ENCODE assay signal across 8 mouse cellular contexts in the genomic region with DNA sequence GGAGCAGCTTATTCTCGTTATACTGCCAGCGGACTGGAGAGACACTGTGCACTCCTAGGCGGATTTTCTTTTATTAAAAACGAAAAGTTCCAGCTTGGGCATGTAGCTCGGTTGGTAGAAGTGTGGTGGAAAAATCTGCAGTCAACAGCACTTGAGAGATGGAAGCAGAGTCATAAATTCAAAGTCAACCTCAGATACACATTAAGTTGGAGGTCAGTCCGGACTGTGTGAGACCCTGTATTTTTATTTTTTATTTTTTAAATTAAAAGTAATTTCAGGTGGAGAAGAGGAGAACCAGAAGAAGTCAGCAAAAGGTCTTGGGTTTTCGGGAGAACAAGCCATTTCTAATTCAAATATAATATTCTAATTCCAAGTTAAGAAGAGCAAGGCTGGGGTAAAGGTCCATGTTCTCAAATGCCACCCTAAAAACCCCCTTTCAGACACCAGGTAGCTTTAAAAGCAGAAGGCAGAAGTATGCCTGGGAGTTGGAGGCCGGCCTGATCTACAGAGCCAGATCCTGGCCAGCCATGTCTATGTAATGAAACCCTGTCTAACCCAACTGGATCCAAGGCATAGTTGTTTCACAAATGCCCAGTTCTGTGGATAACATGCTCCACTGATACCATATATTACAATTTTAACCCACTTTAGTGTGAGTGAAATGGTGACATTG. TPM values are rescaled to one million over a fixed set of nuclear protein-coding genes. Genes with fewer than 3 reads are reported as not detected.
DNase-seq lines count a peak whose midpoint lies in the region; ATAC-seq and TF ChIP-seq lines count a peak whose summit lies in the region.

No protein-coding gene starts in this region.

- TF ChIP-seq CTCF in olfactory bulb, adult 2 months (IDR thresholded peaks at IDR 0.05; ENCODE audit: insufficient read depth, low read depth, low read length): no peak

- H3K9me3 ChIP-seq in lung, embryonic 15.5 days: no peaks in the 10 kb centered on the region
- no peaks in the 10 kb centered on the region for H3K9me3 ChIP-seq in embryonic facial prominence, embryonic 15.5 days (replicated peaks)
- H3K9me3 ChIP-seq in limb, embryonic 10.5 days (replicated peaks): no peaks in the 10 kb centered on the region

- WGBS in lung, embryonic 15.5 days: 27% methylated on average over 8 of the region's 8 CpGs
- WGBS in embryonic facial prominence, embryonic 15.5 days: 28% methylated on average over 8 of the region's 8 CpGs
- WGBS in limb, embryonic 10.5 days: 33% methylated on average over 8 of the region's 8 CpGs
- 29% methylated on average over 8 of the region's 8 CpGs for WGBS in olfactory bulb, adult 2 months

- H3K4me3 ChIP-seq in lung, embryonic 15.5 days: peak overlapping the region; percentile 82
- H3K4me3 ChIP-seq in embryonic facial prominence, embryonic 15.5 days (replicated peaks): peak overlapping the region; percentile 72
- H3K4me3 ChIP-seq in limb, embryonic 10.5 days: peak overlapping the region; percentile 87
- H3K4me3 ChIP-seq in olfactory bulb, adult 2 months (ENCODE audit: insufficient read depth, low read depth, low read length): peak overlapping the region; percentile 90

- H3K9ac ChIP-seq in lung, embryonic 15.5 days: peak overlapping the region; percentile 85
- H3K9ac ChIP-seq in embryonic facial prominence, embryonic 15.5 days: peak overlapping the region; percentile 88; the same call in 1 of the 2 replicates

- H3K36me3 ChIP-seq in lung, embryonic 15.5 days: no peaks in the 10 kb centered on the region
- H3K36me3 ChIP-seq in embryonic facial prominence, embryonic 15.5 days: no peaks in the 10 kb centered on the region
- no peaks in the 10 kb centered on the region for H3K36me3 ChIP-seq in limb, embryonic 10.5 days

- peaks cover 18% of the 10 kb centered on the region for H3K4me1 ChIP-seq in lung, embryonic 15.5 days
- H3K4me1 ChIP-seq in embryonic facial prominence, embryonic 15.5 days: peaks cover 13% of the 10 kb centered on the region; the same call in 1 of the 2 replicates
- peaks cover 19% of the 10 kb centered on the region for H3K4me1 ChIP-seq in limb, embryonic 10.5 days
- H3K4me1 ChIP-seq in olfactory bulb, adult 2 months (ENCODE audit: control insufficient read depth, insufficient read depth, low read length): peaks cover 2% of the 10 kb centered on the region; the same call in 1 of the 2 replicates

- intact Hi-C loops in gastrocnemius, postnatal 36 days (cut with DNase I): loop anchor here (2.0 to 5.0 kb wide), 2 partner anchors 46 to 57 kb away; no protein-coding TSS in a partner anchor

- H3K27ac ChIP-seq in lung, embryonic 15.5 days: peak overlapping the region; percentile 90
- peak overlapping the region; percentile 95 for H3K27ac ChIP-seq in embryonic facial prominence, embryonic 15.5 days (replicated peaks)
- peak overlapping the region; percentile 94 for H3K27ac ChIP-seq in limb, embryonic 10.5 days
- peak overlapping the region; percentile 84 for H3K27ac ChIP-seq in olfactory bulb, adult 2 months (ENCODE audit: insufficient read depth, low read depth, low read length)

- no peak for TF ChIP-seq POLR2A in olfactory bulb, adult 2 months (IDR thresholded peaks at IDR 0.05; ENCODE audit: insufficient read depth, low read depth, low read length)

- peak overlapping the region; percentile 78 for H3K4me2 ChIP-seq in lung, embryonic 15.5 days
- peak overlapping the region; percentile 66 for H3K4me2 ChIP-seq in embryonic facial prominence, embryonic 15.5 days (replicated peaks)

- no peaks in the 10 kb centered on the region for H3K27me3 ChIP-seq in lung, embryonic 15.5 days
- H3K27me3 ChIP-seq in embryonic facial prominence, embryonic 15.5 days: no peaks in the 10 kb centered on the region
- H3K27me3 ChIP-seq in limb, embryonic 10.5 days (ENCODE audit: low read depth, poor library complexity, severe bottlenecking): no peaks in the 10 kb centered on the region

- DNase-seq in lung, postnatal 4 days: no peak
- DNase-seq in limb, embryonic 10.5 days (ENCODE audit: low spot score): no peak
- no peak for DNase-seq in gastrocnemius, postnatal 36 days
- no peak for DNase-seq in cerebellum, postnatal 25 days
- no peak for DNase-seq in kidney, adult 11 months

- no peak for ATAC-seq in lung, embryonic 15.5 days (ENCODE audit: borderline replicate concordance, extremely low read depth, low FRiP score, low TSS enrichment)
- ATAC-seq in embryonic facial prominence, embryonic 15.5 days (ENCODE audit: insufficient number of reproducible peaks, low FRiP score, low TSS enrichment, low read depth): no peak

RNA-seq across cellular contexts. Expression of a gene that starts 0.8 kb away (rescaled TPM):
- 50.9 and 54.8 TPM in 2 replicates for polyA plus RNA-seq in lung, embryonic 15.5 days (2015; fragmentation: Nextera tagmentation; extraction: Ambion mirVana)
- polyA plus RNA-seq in embryonic facial prominence, embryonic 15.5 days (2015; fragmentation: Nextera tagmentation; extraction: Ambion mirVana): 54.3 and 58.1 TPM in 2 replicates
- polyA plus RNA-seq in limb, embryonic 10.5 days (2016; fragmentation: Nextera tagmentation; extraction: Ambion mirVana): 59.9 and 67.6 TPM in 2 replicates
- not detected in 2 replicates for polyA plus RNA-seq in olfactory bulb, adult 2 months (2012; ENCODE audit: insufficient read depth, insufficient read length, low replicate concordance, missing spikeins)
- 10 to 100 TPM; 19.6 to 20.9 TPM for total RNA-seq in gastrocnemius, postnatal 36 days (2021)

RNA-seq across cellular contexts. Expression of a gene that starts 48.5 kb away (rescaled TPM):
- 4.9 and 6.1 TPM in 2 replicates for polyA plus RNA-seq in lung, embryonic 15.5 days (2015; fragmentation: Nextera tagmentation; extraction: Ambion mirVana)
- polyA plus RNA-seq in embryonic facial prominence, embryonic 15.5 days (2015; fragmentation: Nextera tagmentation; extraction: Ambion mirVana): 3.6 TPM in 2 replicates
- polyA plus RNA-seq in limb, embryonic 10.5 days (2016; fragmentation: Nextera tagmentation; extraction: Ambion mirVana): 1.2 and 1.7 TPM in 2 replicates
- not detected in 2 replicates for polyA plus RNA-seq in olfactory bulb, adult 2 months (2012; ENCODE audit: insufficient read depth, insufficient read length, low replicate concordance, missing spikeins)
- 1 to 10 TPM in 1 of 2 experiments, under 1 TPM in 1; 0.59 to 1.0 TPM for total RNA-seq in gastrocnemius, postnatal 36 days (2021)

RNA-seq across cellular contexts. Expression of a gene that starts 57.8 kb away (rescaled TPM):
- 1.0 and 1.9 TPM in 2 replicates for polyA plus RNA-seq in lung, embryonic 15.5 days (2015; fragmentation: Nextera tagmentation; extraction: Ambion mirVana)
- 1.0 and 2.4 TPM in 2 replicates for polyA plus RNA-seq in embryonic facial prominence, embryonic 15.5 days (2015; fragmentation: Nextera tagmentation; extraction: Ambion mirVana)
- 0.30 TPM in 2 replicates for polyA plus RNA-seq in limb, embryonic 10.5 days (2016; fragmentation: Nextera tagmentation; extraction: Ambion mirVana)
- not detected in 2 replicates for polyA plus RNA-seq in olfactory bulb, adult 2 months (2012; ENCODE audit: insufficient read depth, insufficient read length, low replicate concordance, missing spikeins)
- total RNA-seq in gastrocnemius, postnatal 36 days (2021): 1 to 10 TPM; 1.1 to 1.4 TPM

RNA-seq across cellular contexts. Expression of a gene that starts 58.0 kb away (rescaled TPM):
- 8.3 and 10.4 TPM in 2 replicates for polyA plus RNA-seq in lung, embryonic 15.5 days (2015; fragmentation: Nextera tagmentation; extraction: Ambion mirVana)
- 10.7 and 11.9 TPM in 2 replicates for polyA plus RNA-seq in embryonic facial prominence, embryonic 15.5 days (2015; fragmentation: Nextera tagmentation; extraction: Ambion mirVana)
- polyA plus RNA-seq in limb, embryonic 10.5 days (2016; fragmentation: Nextera tagmentation; extraction: Ambion mirVana): 1.7 and 2.0 TPM in 2 replicates
- polyA plus RNA-seq in olfactory bulb, adult 2 months (2012; ENCODE audit: insufficient read depth, insufficient read length, low replicate concordance, missing spikeins): not detected in 2 replicates
- total RNA-seq in gastrocnemius, postnatal 36 days (2021): 1 to 10 TPM; 2.8 to 3.4 TPM
